16 mouse cellular contexts compared by ENCODE assay signal in the genomic region with DNA sequence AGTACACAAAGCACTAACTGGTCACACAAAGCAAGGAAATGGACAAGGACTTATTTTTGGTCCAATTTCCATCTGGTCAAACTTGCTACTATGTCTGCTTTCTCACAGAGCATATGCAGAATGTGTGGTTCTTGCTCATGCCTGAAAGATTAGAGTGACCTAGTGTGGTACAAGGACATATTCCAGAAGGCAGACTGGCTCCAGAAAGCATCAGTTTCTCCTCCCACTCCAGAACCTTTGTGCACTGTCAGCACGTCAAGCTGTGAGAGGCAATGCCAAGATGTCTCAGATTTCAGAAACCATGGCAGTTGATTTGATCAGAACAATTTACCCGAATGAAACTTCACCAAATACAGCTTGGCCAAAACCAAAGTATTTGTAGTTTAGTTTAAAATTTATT. TPM values are rescaled to one million over a fixed set of nuclear protein-coding genes. Genes with fewer than 3 reads are reported as not detected.
DNase-seq lines count a peak whose midpoint lies in the region; ATAC-seq and TF ChIP-seq lines count a peak whose summit lies in the region.
"Had no signal": no experiment of that assay in that cellular context is flagged by ENCODE, and none has a peak within 500 bp of the region (broad histone marks: within the 10 kb centered on the region; RNA-seq: fewer than 3 reads in every experiment).

No protein-coding gene starts in this region.

- H3K4me2 ChIP-seq in hindbrain, postnatal 0 days (ENCODE audit: low read depth, low read length): no peak overlapping the region
- no peak overlapping the region for H3K4me2 ChIP-seq in hindbrain, embryonic 16.5 days (ENCODE audit: low read length)
- no peak overlapping the region for H3K4me2 ChIP-seq in heart, embryonic 14.5 days (ENCODE audit: low read length)
- no peak overlapping the region for H3K4me2 ChIP-seq in liver, postnatal 0 days (ENCODE audit: low read depth, low read length)
- H3K4me2 ChIP-seq: embryonic facial prominence, embryonic 13.5 days; forebrain, embryonic 12.5 days; intestine, embryonic 15.5 days; midbrain, embryonic 11.5 days; neural tube, embryonic 15.5 days had no signal

- no peak overlapping the region for H3K27ac ChIP-seq in hindbrain, postnatal 0 days
- H3K27ac ChIP-seq in hindbrain, embryonic 16.5 days (ENCODE audit: low read depth, low read length): no peak overlapping the region
- peak overlapping the region; percentile 80 to 85 for H3K27ac ChIP-seq in heart, embryonic 14.5 days (replicated peaks in 1 of 2; ENCODE audit: control insufficient read depth in 1 of 2, insufficient read depth in 1 of 2, low read depth in 2 of 2, low read length in 2 of 2)
- H3K27ac ChIP-seq in liver, postnatal 0 days (ENCODE audit: low read depth): no peak overlapping the region
- H3K27ac ChIP-seq: embryonic facial prominence, embryonic 13.5 days; forebrain, embryonic 12.5 days; intestine, embryonic 15.5 days; neural tube, embryonic 15.5 days had no signal

- no peak overlapping the region for H3K9ac ChIP-seq in hindbrain, postnatal 0 days (replicated peaks; ENCODE audit: low read length)
- no peak overlapping the region for H3K9ac ChIP-seq in hindbrain, embryonic 16.5 days (ENCODE audit: low read depth, low read length)
- no peak overlapping the region for H3K9ac ChIP-seq in heart, embryonic 14.5 days (ENCODE audit: low read length)
- H3K9ac ChIP-seq in liver, postnatal 0 days (replicated peaks): no peak overlapping the region
- H3K9ac ChIP-seq: embryonic facial prominence, embryonic 13.5 days; forebrain, embryonic 12.5 days; intestine, embryonic 15.5 days; neural tube, embryonic 15.5 days had no signal

- peak; percentile 35; the same call in 1 of the 2 replicates for ATAC-seq in frontal cortex, adult (ENCODE audit: low TSS enrichment)
- ATAC-seq in hindbrain, postnatal 0 days: no peak
- ATAC-seq in hindbrain, embryonic 16.5 days: no peak
- no peak for ATAC-seq in heart, embryonic 14.5 days (ENCODE audit: insufficient number of reproducible peaks, insufficient read depth, low FRiP score, low read depth)
- ATAC-seq in liver, postnatal 0 days: no peak
- ATAC-seq: intestine, embryonic 15.5 days had no signal

- no peaks in the 10 kb centered on the region for H3K36me3 ChIP-seq in hindbrain, postnatal 0 days (ENCODE audit: insufficient read depth, low read length)
- no peaks in the 10 kb centered on the region for H3K36me3 ChIP-seq in hindbrain, embryonic 16.5 days (ENCODE audit: control insufficient read depth, insufficient read depth, low read length)
- no peaks in the 10 kb centered on the region for H3K36me3 ChIP-seq in heart, embryonic 14.5 days (ENCODE audit: control insufficient read depth, insufficient read depth, low read length)
- H3K36me3 ChIP-seq in liver, postnatal 0 days (replicated peaks; ENCODE audit: insufficient read depth, low read length): no peaks in the 10 kb centered on the region
- H3K36me3 ChIP-seq: embryonic facial prominence, embryonic 13.5 days; forebrain, embryonic 12.5 days; intestine, embryonic 15.5 days; neural tube, embryonic 15.5 days had no signal

- TF ChIP-seq EP300 in liver, postnatal 0 days (IDR thresholded peaks at IDR 0.05; ENCODE audit: low read depth): no peak

- H3K4me3 ChIP-seq in hindbrain, postnatal 0 days (ENCODE audit: low read length): no peak overlapping the region
- H3K4me3 ChIP-seq in hindbrain, embryonic 16.5 days (ENCODE audit: low read length): no peak overlapping the region
- H3K4me3 ChIP-seq in heart, embryonic 14.5 days (ENCODE audit: control insufficient read depth in 1 of 2, insufficient read depth in 1 of 2, low read depth in 1 of 2, low read length in 2 of 2): no peak overlapping the region
- H3K4me3 ChIP-seq in liver, postnatal 0 days (ENCODE audit: low read depth, low read length): no peak overlapping the region
- H3K4me3 ChIP-seq: embryonic facial prominence, embryonic 13.5 days; forebrain, embryonic 12.5 days; intestine, embryonic 15.5 days; neural tube, embryonic 15.5 days had no signal

- H3K9me3 ChIP-seq in hindbrain, postnatal 0 days (ENCODE audit: low read length): no peaks in the 10 kb centered on the region
- H3K9me3 ChIP-seq in hindbrain, embryonic 16.5 days (ENCODE audit: control insufficient read depth, low read length): no peaks in the 10 kb centered on the region
- H3K9me3 ChIP-seq in heart, embryonic 14.5 days (ENCODE audit: control insufficient read depth, low read length): no peaks in the 10 kb centered on the region
- H3K9me3 ChIP-seq in liver, postnatal 0 days (ENCODE audit: low read length): no peaks in the 10 kb centered on the region
- H3K9me3 ChIP-seq: embryonic facial prominence, embryonic 13.5 days; forebrain, embryonic 12.5 days; intestine, embryonic 15.5 days; neural tube, embryonic 15.5 days had no signal

- TF ChIP-seq CTCF in hindbrain, postnatal 0 days (IDR thresholded peaks at IDR 0.05; ENCODE audit: low read depth): no peak
- TF ChIP-seq CTCF in liver, postnatal 0 days (IDR thresholded peaks at IDR 0.05; ENCODE audit: low read depth): no peak

- no peak for DNase-seq in frontal cortex, postnatal 10 days (ENCODE audit: low spot score in 2 of 2)
- DNase-seq in hindbrain, postnatal 0 days (ENCODE audit: low spot score): peak; percentile 17
- peak; percentile 38 for DNase-seq in 3T3-L1 (ENCODE audit: low read depth, low spot score)
- DNase-seq in liver, postnatal 0 days: no peak
- no peak for DNase-seq in spleen, postnatal 10 days (ENCODE audit: low spot score in 2 of 2)
- DNase-seq: cerebellum, adult 11 months; cerebellum, postnatal 25 days; liver had no signal

- no peaks in the 10 kb centered on the region for H3K4me1 ChIP-seq in hindbrain, postnatal 0 days (ENCODE audit: insufficient read depth, low read length)
- H3K4me1 ChIP-seq in hindbrain, embryonic 16.5 days (ENCODE audit: control insufficient read depth, insufficient read depth, low read depth, low read length): no peaks in the 10 kb centered on the region
- H3K4me1 ChIP-seq in heart, embryonic 14.5 days (ENCODE audit: control insufficient read depth in 2 of 2, insufficient read depth in 2 of 2, low read length in 2 of 2): peaks cover 12 to 21% of the 10 kb centered on the region in 2 experiments
- peaks cover 17% of the 10 kb centered on the region for H3K4me1 ChIP-seq in liver, postnatal 0 days (ENCODE audit: insufficient read depth)
- H3K4me1 ChIP-seq: embryonic facial prominence, embryonic 13.5 days; forebrain, embryonic 12.5 days; neural tube, embryonic 15.5 days had no signal

- no peaks in the 10 kb centered on the region for H3K27me3 ChIP-seq in hindbrain, postnatal 0 days (ENCODE audit: insufficient read depth, low read length)
- H3K27me3 ChIP-seq in hindbrain, embryonic 16.5 days (replicated peaks; ENCODE audit: control insufficient read depth, insufficient read depth, low read length): no peaks in the 10 kb centered on the region
- no peaks in the 10 kb centered on the region for H3K27me3 ChIP-seq in heart, embryonic 14.5 days (ENCODE audit: control insufficient read depth, insufficient read depth, low read length)
- no peaks in the 10 kb centered on the region for H3K27me3 ChIP-seq in liver, postnatal 0 days (ENCODE audit: insufficient read depth, low read length)
- H3K27me3 ChIP-seq: embryonic facial prominence, embryonic 13.5 days; forebrain, embryonic 12.5 days; intestine, embryonic 15.5 days; neural tube, embryonic 15.5 days had no signal

- 46% methylated on average over 2 of the region's 2 CpGs for WGBS in hindbrain, postnatal 0 days
- 57% methylated on average over 2 of the region's 2 CpGs for WGBS in hindbrain, embryonic 16.5 days
- 28% methylated on average over 2 of the region's 2 CpGs for WGBS in heart, embryonic 14.5 days
- 76% methylated on average over 2 of the region's 2 CpGs for WGBS in liver, postnatal 0 days (ENCODE audit: insufficient replicate concordance)

RNA-seq across cellular contexts. Expression of a gene that starts 37.4 kb away (rescaled TPM):
- 3.3 and 4.1 TPM in 2 replicates for total RNA-seq in hindbrain, postnatal 0 days (2014; rRNA removed)
- 3.1 and 4.1 TPM in 2 replicates for polyA plus RNA-seq in hindbrain, postnatal 0 days (2015; fragmentation: Nextera tagmentation; extraction: Ambion mirVana)
- polyA plus RNA-seq in hindbrain, embryonic 16.5 days (2015; fragmentation: Nextera tagmentation; extraction: Ambion mirVana): 8.1 and 9.0 TPM in 2 replicates
- polyA plus RNA-seq in heart, embryonic 14.5 days (2014; fragmentation: Nextera tagmentation; extraction: Ambion mirVana): 19.8 and 22.4 TPM in 2 replicates
- polyA plus RNA-seq in liver, postnatal 0 days (2015; fragmentation: Nextera tagmentation; extraction: Ambion mirVana): 6.2 and 7.2 TPM in 2 replicates

Comparison
In these comparisons a context has a peak if more than half of its experiments do, and no peak if none do; other contexts are left out.
1. DNase-seq: peak in hindbrain, postnatal 0 days (single experiment) and 3T3-L1 (single experiment); none in frontal cortex, postnatal 10 days (0 of 2), liver, postnatal 0 days (single experiment) and spleen, postnatal 10 days (0 of 2).
2. H3K27ac ChIP-seq: peak in heart, embryonic 14.5 days (2 of 2); none in hindbrain, postnatal 0 days (single experiment), hindbrain, embryonic 16.5 days (single experiment) and liver, postnatal 0 days (single experiment).